Mouse (Mus musculus) lung, postnatal 4 days (tissue): Measurements from ENCODE around the gene Gm45753.
"Not testable (repeated sequence)": the region's sequence is repeated elsewhere in the genome, so short reads cannot be mapped to it uniquely, and the experiment has no call there.

Source experiments
- DNase-seq, 2 experiments: peaks; one replicate each; pipeline ENCODE4 v3.0.0; 2021

Gene Gm45753

GRCm38 (mm10) chr8:45308366-45308765 lies at the start of gene Gm45753:
Gene Gm45753, minus strand, starts transcription at chr8:45308466.
- no peak for DNase-seq

GRCm38 (mm10) chr8:45355809-45356208 lies 47.5 kb upstream of the Gm45753 start:
- DNase-seq, result no peak

- DNase-seq, result peak; percentile 26 to 66
Measured at GRCm38 (mm10) chr8:45345031-45345430, 36.8 kb upstream of the Gm45753 start.

GRCm38 (mm10) chr8:45344298-45344697 lies 36.0 kb upstream of the Gm45753 start:
- DNase-seq, result no peak

GRCm38 (mm10) chr8:45341630-45342628 lies 33.7 kb upstream of the Gm45753 start:
- no peak for DNase-seq

- peak; percentile 31 to 40 for DNase-seq
Measured at GRCm38 (mm10) chr8:45333493-45333892, 25.2 kb upstream of the Gm45753 start.

GRCm38 (mm10) chr8:45332685-45333409 lies 24.6 kb upstream of the Gm45753 start, which contains the start of gene Cyp4v3:
Gene Cyp4v3, minus strand, starts transcription at chr8:45333216.
- peak; percentile 80 to 81 for DNase-seq

GRCm38 (mm10) chr8:45330856-45331255 lies 22.6 kb upstream of the Gm45753 start:
- no peak for DNase-seq

- peak in 1 of 2 experiments; percentile 6 for DNase-seq
Measured at GRCm38 (mm10) chr8:45329206-45329980, 21.1 kb upstream of the Gm45753 start.

GRCm38 (mm10) chr8:45327076-45327475 lies 18.8 kb upstream of the Gm45753 start:
- not testable (repeated sequence) for DNase-seq

- DNase-seq, result no peak
Measured at GRCm38 (mm10) chr8:45324151-45324550, 15.9 kb upstream of the Gm45753 start.

- DNase-seq, result no peak
Measured at GRCm38 (mm10) chr8:45321365-45321764, 13.1 kb upstream of the Gm45753 start.

GRCm38 (mm10) chr8:45320930-45321329 lies 12.7 kb upstream of the Gm45753 start:
- DNase-seq, result no peak

GRCm38 (mm10) chr8:45310967-45311366 lies 2.7 kb upstream of the Gm45753 start:
- peak in 1 of 2 experiments; percentile 49 for DNase-seq

GRCm38 (mm10) chr8:45305479-45305878 lies 2.8 kb downstream of the Gm45753 start:
- no peak for DNase-seq

GRCm38 (mm10) chr8:45304354-45304753 lies 3.9 kb downstream of the Gm45753 start:
- no peak for DNase-seq

GRCm38 (mm10) chr8:45302390-45302789 lies 5.9 kb downstream of the Gm45753 start:
- DNase-seq, result no peak

- no peak for DNase-seq
Measured at GRCm38 (mm10) chr8:45295276-45295675, 13.0 kb downstream of the Gm45753 start.

GRCm38 (mm10) chr8:45294687-45295086 lies 13.6 kb downstream of the Gm45753 start, which contains the start of gene Klkb1:
Gene Klkb1, minus strand, starts transcription at chr8:45294859.
- no peak for DNase-seq

- no peak for DNase-seq
Measured at GRCm38 (mm10) chr8:45291790-45292189, 16.5 kb downstream of the Gm45753 start.

GRCm38 (mm10) chr8:45281630-45282029 lies 26.6 kb downstream of the Gm45753 start:
- DNase-seq, result peak in 1 of 2 experiments; percentile 28

GRCm38 (mm10) chr8:45277453-45277852 lies 30.8 kb downstream of the Gm45753 start:
- no peak for DNase-seq

GRCm38 (mm10) chr8:45274317-45274716 lies 33.9 kb downstream of the Gm45753 start:
- no peak for DNase-seq
